Mouse (Mus musculus) midbrain, embryonic 16.5 days (tissue): ENCODE results near the gene Rragd. TPM values are rescaled to one million over a fixed set of nuclear protein-coding genes. Genes with fewer than 3 reads are reported as not detected.
"Not testable (repeated sequence)": the region's sequence is repeated elsewhere in the genome, so short reads cannot be mapped to it uniquely, and the experiment has no call there.

Experiments
- ATAC-seq: fragments of 200-750 bp; cut with Nextera tagmentation; 2 replicates; pipeline ENCODE4 v1.8.0; 2017; ENCODE audit warnings: moderate TSS enrichment
- H3K27ac ChIP-seq: fragments of 300-500 bp; sonication (generic); 2 replicates; pipeline ENCODE4 v1.5.1; 2014; ENCODE audit warnings: mild to moderate bottlenecking, low read length, mixed read lengths
- H3K27me3 ChIP-seq: fragments of 300-500 bp; sonication (generic); 2 replicates; pipeline ENCODE4 v1.6.1; 2014; ENCODE audit warnings: low read depth, low read length, mixed read lengths; ENCODE audit not compliant: control insufficient read depth, insufficient read depth
- H3K36me3 ChIP-seq: fragments of 300-500 bp; sonication (generic); 2 replicates; pipeline ENCODE4 v1.6.1; 2014; ENCODE audit warnings: mild to moderate bottlenecking, low read length, moderate library complexity, mixed read lengths; ENCODE audit not compliant: control insufficient read depth, insufficient read depth
- H3K4me1 ChIP-seq: fragments of 300-500 bp; sonication (generic); 2 replicates; pipeline ENCODE4 v1.6.1; 2014; ENCODE audit warnings: mild to moderate bottlenecking, low read length, mixed read lengths; ENCODE audit not compliant: control insufficient read depth, insufficient read depth
- H3K4me2 ChIP-seq: fragments of 300-500 bp; sonication (generic); 2 replicates; pipeline ENCODE4 v1.6.1; 2014; ENCODE audit warnings: mild to moderate bottlenecking, low read length, mixed read lengths
- H3K4me3 ChIP-seq: fragments of 300-500 bp; sonication (generic); 2 replicates; pipeline ENCODE4 v1.5.1; 2014; ENCODE audit warnings: low read depth, mild to moderate bottlenecking, low read length, moderate library complexity, mixed read lengths
- H3K9ac ChIP-seq: fragments of 300-500 bp; sonication (generic); 2 replicates; pipeline ENCODE4 v1.6.1; 2014; ENCODE audit warnings: low read depth, low read length, mixed read lengths
- H3K9me3 ChIP-seq: fragments of 300-500 bp; sonication (generic); replicated peaks from 2 replicates; pipeline ENCODE4 v1.6.1; 2014; ENCODE audit warnings: mild to moderate bottlenecking, low read length, mixed read lengths; ENCODE audit not compliant: control insufficient read depth, poor library complexity, severe bottlenecking
- WGBS: fragments of 180-500 bp; shearing (Covaris S2); extraction: QIAGEN DNeasy Blood & Tissue Kit; methylation state at CpG from one replicate; pipeline ENCODE4 v1.1.7; 2014; 5-methylcytosine and 5-hydroxymethylcytosine counted together
- polyA plus RNA-seq: library from polyadenylated mRNA; unstranded; fragments of >200 nt; fragmentation: Nextera tagmentation; extraction: Ambion mirVana; gene quantifications from 2 replicates; pipeline ENCODE4 v1.2.1, GENCODE M21; 2015

The Rragd gene
- polyA plus RNA-seq, 1 experiment from 2014 or later: 38.3 TPM

DNA sequence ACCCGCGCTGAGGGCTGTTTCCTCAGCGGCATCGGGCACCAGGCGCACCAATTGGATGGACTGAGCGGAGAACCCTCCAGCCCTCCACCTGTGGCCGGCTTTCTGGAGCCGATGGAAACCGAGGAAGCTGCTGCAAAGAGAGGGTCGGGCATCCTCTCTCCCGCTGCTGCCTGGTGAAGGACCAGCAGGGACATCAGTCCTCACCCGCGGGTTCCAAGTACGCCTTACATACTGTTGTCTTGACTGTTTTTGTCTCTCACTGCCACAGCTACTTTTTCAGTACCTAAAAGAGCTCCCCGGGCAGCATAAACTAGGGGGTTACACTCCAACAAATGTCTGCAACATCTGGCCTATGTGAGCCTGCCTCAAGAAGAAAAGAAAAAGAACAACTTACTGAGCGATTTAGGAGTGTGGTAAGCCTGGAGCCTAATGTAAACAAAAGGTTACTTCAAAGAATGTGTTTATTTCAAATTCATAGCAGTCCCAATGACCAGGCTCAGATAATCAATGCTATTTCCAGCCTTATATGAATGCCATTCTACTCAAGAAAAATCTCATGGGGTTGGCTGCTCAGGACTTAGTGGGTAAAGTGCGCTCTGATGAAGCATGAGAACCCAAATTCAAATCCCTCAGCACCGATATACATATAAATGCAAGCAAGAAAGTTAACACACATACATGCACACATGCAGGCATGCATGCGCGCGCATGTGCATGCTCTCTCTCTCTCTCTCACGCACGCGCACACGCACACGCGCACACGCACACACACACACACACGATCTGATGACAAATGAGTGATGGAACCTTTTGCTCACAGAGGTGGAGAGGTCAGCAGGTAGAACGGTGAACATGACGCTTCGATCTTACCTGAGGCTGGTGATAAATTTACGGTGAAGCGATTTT lies 31.5 kb upstream of the Rragd start:
- Histone ChIP-seq H3K4me2 (peak overlapping the region; percentile 94), H3K9ac (peak overlapping the region; percentile 77), H3K4me3 (peak overlapping the region; percentile 77), H3K27ac (no peak overlapping the region), H3K36me3 (no peaks in the 10 kb centered on the region), H3K27me3 (no peaks in the 10 kb centered on the region), H3K9me3 (no peaks in the 10 kb centered on the region; the same call in 1 of the 2 replicates), H3K4me1 (peaks cover 18% of the 10 kb centered on the region)
- 6% methylated on average over 34 of the region's 34 CpGs for WGBS
- ATAC-seq: peak; percentile 70

DNA sequence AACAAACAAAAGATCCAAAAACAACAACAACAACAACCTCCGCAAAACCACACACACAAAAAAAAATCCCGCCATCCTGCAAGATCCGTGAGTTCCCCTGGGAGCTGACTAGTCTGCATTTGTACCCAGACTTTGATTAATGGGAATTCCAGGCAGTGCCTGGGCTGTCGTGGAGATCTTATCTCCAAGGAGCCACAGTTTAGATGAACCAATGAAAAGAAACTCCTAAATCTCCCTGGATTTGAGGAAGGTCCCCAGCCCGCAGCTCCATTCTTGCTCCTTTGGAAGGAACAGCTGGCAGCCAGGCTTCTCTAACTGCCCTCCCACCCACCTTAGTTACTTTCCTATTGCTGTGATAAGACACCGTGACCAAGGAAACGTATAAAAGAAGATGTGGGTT lies 30.2 kb upstream of the Rragd start:
- Histone ChIP-seq H3K27ac (no peak overlapping the region), H3K4me3 (no peak overlapping the region), H3K4me1 (peaks cover 17% of the 10 kb centered on the region), H3K9me3 (no peaks in the 10 kb centered on the region; the same call in 1 of the 2 replicates), H3K27me3 (no peaks in the 10 kb centered on the region), H3K36me3 (no peaks in the 10 kb centered on the region), H3K4me2 (no peak overlapping the region), H3K9ac (no peak overlapping the region)
- whole genome bisulfite sequencing: 29% methylated on average over 7 of the region's 7 CpGs
- no peak for ATAC-seq

DNA sequence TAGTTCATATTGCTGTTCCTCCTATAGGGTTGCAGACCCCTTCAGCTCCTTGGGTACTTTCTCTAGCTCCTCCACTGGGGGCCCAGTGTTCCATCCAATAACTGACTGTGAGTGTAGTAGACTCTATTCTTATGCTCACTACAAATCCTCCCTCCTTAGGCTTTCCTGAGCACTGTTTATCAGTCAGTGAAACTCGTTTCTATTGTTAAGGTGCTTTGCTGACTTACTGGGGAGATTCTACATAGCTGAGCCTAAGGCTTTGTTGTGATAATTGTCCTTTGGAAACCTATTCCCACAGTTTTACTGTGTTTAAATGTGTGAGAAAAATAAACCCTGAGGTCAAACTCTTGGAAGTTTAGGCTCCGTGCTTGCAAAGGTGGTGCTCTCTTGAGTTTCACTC lies 26.4 kb upstream of the Rragd start:
- no peak for ATAC-seq
- Histone ChIP-seq H3K36me3 (no peaks in the 10 kb centered on the region), H3K4me3 (no peak overlapping the region), H3K27ac (no peak overlapping the region), H3K9ac (no peak overlapping the region), H3K4me1 (peaks cover 7% of the 10 kb centered on the region), H3K9me3 (no peaks in the 10 kb centered on the region; the same call in 1 of the 2 replicates), H3K4me2 (no peak overlapping the region), H3K27me3 (no peaks in the 10 kb centered on the region)
- WGBS: 36% methylated on average over 2 of the region's 2 CpGs

DNA sequence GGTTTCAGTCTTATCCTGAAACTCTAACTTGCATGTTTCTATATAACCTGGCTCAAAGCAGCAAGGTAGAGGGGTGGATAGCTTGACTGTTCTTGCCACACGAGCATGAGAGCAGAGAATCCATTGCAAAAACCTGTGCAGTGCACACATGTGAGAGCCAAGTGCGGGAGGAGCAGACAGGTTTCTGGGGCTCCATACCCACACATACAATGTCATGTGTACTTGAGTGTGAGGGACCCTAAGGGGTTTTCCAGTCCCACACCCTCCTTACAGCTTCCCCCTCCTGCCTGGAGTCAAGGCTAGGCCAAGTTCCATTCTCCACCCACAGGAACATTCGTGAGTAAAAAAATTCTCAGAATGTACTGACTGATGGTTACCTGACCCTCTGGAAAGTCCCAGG lies 21.4 kb upstream of the Rragd start:
- no peaks in the 10 kb centered on the region for H3K9me3 ChIP-seq
- WGBS: 85% methylated on average over 3 of the region's 3 CpGs

DNA sequence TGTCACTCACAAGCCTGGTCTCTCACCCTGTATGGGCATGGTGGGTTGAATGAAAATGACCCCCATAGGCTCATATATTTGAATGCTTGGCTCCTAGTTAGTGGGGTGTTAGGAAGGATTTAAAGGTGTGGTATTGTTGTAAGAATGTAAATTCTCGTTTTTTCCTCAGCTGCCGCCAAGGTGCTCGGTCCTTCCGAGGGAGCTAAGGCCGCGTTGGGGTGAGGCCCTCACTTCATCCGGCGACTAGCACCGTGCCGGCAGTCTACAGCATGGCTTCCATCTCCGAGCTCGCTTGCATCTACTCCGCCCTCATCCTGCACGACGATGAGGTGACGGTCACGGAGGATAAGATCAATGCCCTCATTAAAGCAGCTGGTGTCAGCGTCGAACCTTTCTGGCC lies 18.2 kb upstream of the Rragd start:
- 86% methylated on average over 19 of the region's 19 CpGs for WGBS
- not testable (repeated sequence) for H3K36me3 ChIP-seq, H3K4me2 ChIP-seq, H3K27me3 ChIP-seq, H3K9ac ChIP-seq, H3K27ac ChIP-seq, H3K4me3 ChIP-seq, ATAC-seq, H3K4me1 ChIP-seq, H3K9me3 ChIP-seq

More for the DNA sequence above, 21.4 kb upstream of the Rragd start:
- no peaks in the 10 kb centered on the region for H3K36me3 ChIP-seq
- H3K4me3 ChIP-seq: no peak overlapping the region
- no peak overlapping the region for H3K27ac ChIP-seq
- ATAC-seq: no peak
- no peak overlapping the region for H3K4me2 ChIP-seq
- no peaks in the 10 kb centered on the region for H3K27me3 ChIP-seq
- no peaks in the 10 kb centered on the region for H3K4me1 ChIP-seq
- no peak overlapping the region for H3K9ac ChIP-seq

DNA sequence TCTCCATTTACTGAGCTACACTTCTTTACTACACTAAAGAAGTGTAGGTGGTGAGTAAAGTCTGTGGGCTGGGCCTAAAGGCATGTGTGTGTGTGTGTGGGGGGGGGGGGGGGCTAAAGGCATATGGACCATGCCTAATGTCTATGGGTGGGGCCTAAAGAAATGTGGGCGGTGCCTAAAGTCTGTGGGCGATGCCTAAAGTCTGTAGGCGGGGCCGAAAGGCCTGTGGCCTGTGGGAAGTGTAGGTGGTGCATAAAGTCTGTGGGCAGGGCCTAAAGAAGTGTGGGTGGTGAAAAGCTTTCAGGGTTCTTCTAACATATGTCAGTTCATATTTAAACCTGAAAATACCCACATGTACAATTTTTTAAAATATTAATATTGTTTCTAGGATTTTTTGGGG lies 5.5 kb upstream of the Rragd start:
- Histone ChIP-seq H3K4me2 (no peak overlapping the region), H3K9ac (no peak overlapping the region), H3K4me3 (no peak overlapping the region), H3K27ac (no peak overlapping the region), H3K4me1 (peaks cover 6% of the 10 kb centered on the region), H3K36me3 (no peaks in the 10 kb centered on the region), H3K9me3 (no peaks in the 10 kb centered on the region; the same call in 1 of the 2 replicates), H3K27me3 (no peaks in the 10 kb centered on the region)
- WGBS: 86% methylated on average over 4 of the region's 4 CpGs
- ATAC-seq: no peak

DNA sequence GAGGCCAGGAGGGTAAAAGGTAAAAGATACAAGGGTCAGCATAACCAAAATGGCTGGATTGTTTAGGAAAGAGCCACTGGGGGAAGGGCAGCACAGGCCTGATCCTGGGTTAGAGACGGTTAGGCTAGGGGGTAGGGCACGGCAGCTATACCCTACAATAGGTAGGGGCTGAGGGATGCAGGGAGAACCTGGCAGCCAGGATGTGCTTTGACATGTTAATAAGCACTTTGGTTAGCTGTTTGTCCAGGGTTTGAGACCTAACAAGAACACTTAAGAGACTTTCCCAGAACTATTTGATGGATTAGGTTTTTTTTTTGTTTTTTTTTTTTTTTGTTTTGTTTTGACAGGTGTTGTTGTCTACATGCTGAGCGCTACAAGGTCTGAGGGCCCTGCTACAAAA lies 2.8 kb upstream of the Rragd start:
- no peak for ATAC-seq
- WGBS: 82% methylated on average over 3 of the region's 3 CpGs

DNA sequence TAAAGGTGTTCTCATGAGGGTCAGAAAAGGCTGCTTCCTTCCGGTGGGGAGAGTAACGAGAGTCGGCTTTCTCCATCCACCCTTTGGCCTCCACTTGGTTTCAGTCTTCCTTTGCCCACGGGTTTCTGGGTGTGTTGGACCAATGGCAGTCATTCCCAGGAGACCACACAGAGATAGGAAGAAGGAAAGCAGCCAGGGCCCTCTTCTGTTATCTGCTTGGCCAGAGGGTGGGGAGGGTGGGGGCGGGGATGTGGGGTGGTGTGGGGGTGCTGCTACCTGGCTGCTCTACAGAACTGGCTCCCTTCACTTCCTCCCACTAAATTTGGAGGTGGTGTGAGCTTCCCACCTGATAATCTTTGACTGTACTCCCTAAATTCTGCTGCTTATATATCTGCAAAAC lies 1.2 kb upstream of the Rragd start:
- ATAC-seq: no peak
- no peaks in the 10 kb centered on the region for H3K27me3 ChIP-seq
- 27% methylated on average over 4 of the region's 5 CpGs for WGBS
- H3K9me3 ChIP-seq: no peaks in the 10 kb centered on the region
- H3K4me2 ChIP-seq: peak overlapping the region; percentile 83; the same call in 1 of the 2 replicates
- H3K27ac ChIP-seq: no peak overlapping the region
- H3K9ac ChIP-seq: no peak overlapping the region
- no peak overlapping the region for H3K4me3 ChIP-seq
- peaks cover 27% of the 10 kb centered on the region for H3K4me1 ChIP-seq
- no peaks in the 10 kb centered on the region for H3K36me3 ChIP-seq

More for the DNA sequence above, 2.8 kb upstream of the Rragd start:
- Histone ChIP-seq H3K27me3 (no peaks in the 10 kb centered on the region), H3K4me2 (no peak overlapping the region), H3K9me3 (no peaks in the 10 kb centered on the region), H3K4me1 (peaks cover 15% of the 10 kb centered on the region), H3K36me3 (no peaks in the 10 kb centered on the region), H3K27ac (no peak overlapping the region), H3K9ac (no peak overlapping the region), H3K4me3 (no peak overlapping the region)

DNA sequence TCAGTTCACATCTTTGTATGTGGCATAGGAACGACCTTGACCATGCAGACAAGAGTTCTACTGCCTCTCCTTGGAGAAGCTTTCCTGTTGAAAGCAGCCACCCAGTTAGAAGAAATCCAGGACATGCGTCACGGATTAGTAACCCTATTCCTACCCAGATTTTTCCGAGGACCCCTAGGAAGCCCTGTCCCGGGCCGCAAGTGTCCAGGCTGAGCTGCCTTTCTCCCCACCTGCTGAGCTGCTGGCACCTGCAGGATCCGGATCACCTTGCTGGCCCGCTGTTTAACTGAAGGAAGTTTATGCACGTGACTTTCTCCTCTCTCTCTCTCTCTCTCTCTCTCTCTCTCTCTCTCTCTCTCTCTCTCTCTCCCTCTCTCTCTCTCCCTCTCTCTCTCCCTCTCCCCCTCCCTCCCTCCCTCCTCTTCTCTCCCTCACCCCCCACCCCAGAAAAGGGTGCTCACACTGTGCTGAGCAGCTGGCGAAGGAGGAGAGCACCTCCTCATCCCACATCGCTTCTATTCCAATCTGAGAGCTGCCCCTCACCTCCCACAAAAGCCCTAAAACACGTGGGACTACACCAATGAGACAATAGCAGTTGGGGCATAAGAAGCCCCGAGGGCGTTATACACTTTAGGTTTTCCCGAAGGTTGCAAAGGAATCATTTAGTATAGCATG lies 659 bp upstream of the Rragd start:
- Histone ChIP-seq H3K36me3 (no peaks in the 10 kb centered on the region), H3K27ac (peak overlapping the region; percentile 87), H3K27me3 (no peaks in the 10 kb centered on the region), H3K9me3 (no peaks in the 10 kb centered on the region), H3K4me1 (peaks cover 27% of the 10 kb centered on the region), H3K4me2 (peak overlapping the region; percentile 83), H3K4me3 (peak overlapping the region; percentile 93), H3K9ac (peak overlapping the region; percentile 97)
- 0% methylated on average over 15 of the region's 15 CpGs for WGBS
- peak; percentile 61 for ATAC-seq
